Mouse (Mus musculus) forebrain, embryonic 15.5 days (tissue): ENCODE results near the gene Wtap. TPM values are rescaled to one million over a fixed set of nuclear protein-coding genes. Genes with fewer than 3 reads are reported as not detected.

ENCODE experiments used
- ATAC-seq: fragments of 200-750 bp; cut with Nextera tagmentation; replicated peaks from 2 replicates; pipeline ENCODE4 v1.8.0; 2017; ENCODE audit warnings: mild to moderate bottlenecking, moderate TSS enrichment, moderate library complexity
- H3K27ac ChIP-seq: fragments of 300-500 bp; sonication (generic); replicated peaks from 2 replicates; pipeline ENCODE4 v1.5.1; 2015; ENCODE audit warnings: mild to moderate bottlenecking, inconsistent platforms
- H3K27me3 ChIP-seq: fragments of 300-500 bp; sonication (generic); 2 replicates; pipeline ENCODE4 v1.6.1; 2015; ENCODE audit warnings: inconsistent platforms
- H3K36me3 ChIP-seq: fragments of 300-500 bp; sonication (generic); 2 replicates; pipeline ENCODE4 v1.6.1; 2015; ENCODE audit warnings: mild to moderate bottlenecking, inconsistent platforms
- H3K4me1 ChIP-seq: fragments of 300-500 bp; sonication (generic); 2 replicates; pipeline ENCODE4 v1.6.1; 2015; ENCODE audit warnings: inconsistent platforms
- H3K4me2 ChIP-seq: fragments of 300-500 bp; sonication (generic); replicated peaks from 2 replicates; pipeline ENCODE4 v1.6.1; 2015; ENCODE audit warnings: mild to moderate bottlenecking, inconsistent platforms
- H3K4me3 ChIP-seq: fragments of 300-500 bp; sonication (generic); 2 replicates; pipeline ENCODE4 v1.5.1; 2015; ENCODE audit warnings: mild to moderate bottlenecking, inconsistent platforms
- H3K9ac ChIP-seq: fragments of 300-500 bp; sonication (generic); replicated peaks from 2 replicates; pipeline ENCODE4 v1.6.1; 2015; ENCODE audit warnings: mild to moderate bottlenecking, inconsistent platforms
- H3K9me3 ChIP-seq: fragments of 300-500 bp; sonication (generic); 2 replicates; pipeline ENCODE4 v1.6.1; 2016; ENCODE audit warnings: inconsistent platforms
- WGBS: fragments of 180-500 bp; shearing (Covaris S2); methylation state at CpG from one replicate; pipeline ENCODE4 v1.1.7; 2015; ENCODE audit warnings: mixed read lengths; 5-methylcytosine and 5-hydroxymethylcytosine counted together
- polyA plus RNA-seq: library from polyadenylated mRNA; unstranded; fragments of >200 nt; fragmentation: Nextera tagmentation; extraction: Ambion mirVana; gene quantifications from 2 replicates; pipeline ENCODE4 v1.2.1, GENCODE M21; 2015

Gene Wtap
- polyA plus RNA-seq, 1 experiment from 2014 or later, result 161 TPM

DNA sequence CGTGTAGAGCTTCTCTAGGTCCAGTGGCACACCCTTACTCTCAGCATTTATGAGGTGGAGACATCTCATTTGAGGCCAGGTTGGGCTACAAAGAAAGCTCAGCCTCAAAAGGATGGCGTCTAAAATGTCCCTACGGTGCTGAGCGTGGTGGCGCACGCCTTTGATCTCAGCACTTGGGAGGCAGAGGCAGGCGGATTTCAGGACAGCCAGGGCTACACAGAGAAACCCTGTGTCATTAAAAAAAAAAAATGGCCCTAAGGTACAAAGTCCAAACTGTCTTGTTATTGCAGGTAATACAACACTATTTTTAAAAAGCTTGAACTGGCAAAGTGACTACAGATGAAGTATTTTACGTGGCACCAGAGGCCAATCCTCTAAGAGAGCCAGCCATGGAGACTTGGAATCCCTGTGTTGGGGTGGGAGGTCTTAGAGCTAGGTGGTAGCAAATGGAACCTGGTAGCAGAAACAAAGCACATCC is 68.2 kb downstream of the Wtap start:
- Histone ChIP-seq H3K4me3 (no peak overlapping the region), H3K27ac (no peak overlapping the region), H3K36me3 (peaks cover 59% of the 10 kb centered on the region), H3K9me3 (no peaks in the 10 kb centered on the region), H3K9ac (no peak overlapping the region), H3K4me2 (no peak overlapping the region), H3K27me3 (no peaks in the 10 kb centered on the region), H3K4me1 (no peaks in the 10 kb centered on the region)
- 89% methylated on average over 8 of the region's 8 CpGs for WGBS
- no peak for ATAC-seq

DNA sequence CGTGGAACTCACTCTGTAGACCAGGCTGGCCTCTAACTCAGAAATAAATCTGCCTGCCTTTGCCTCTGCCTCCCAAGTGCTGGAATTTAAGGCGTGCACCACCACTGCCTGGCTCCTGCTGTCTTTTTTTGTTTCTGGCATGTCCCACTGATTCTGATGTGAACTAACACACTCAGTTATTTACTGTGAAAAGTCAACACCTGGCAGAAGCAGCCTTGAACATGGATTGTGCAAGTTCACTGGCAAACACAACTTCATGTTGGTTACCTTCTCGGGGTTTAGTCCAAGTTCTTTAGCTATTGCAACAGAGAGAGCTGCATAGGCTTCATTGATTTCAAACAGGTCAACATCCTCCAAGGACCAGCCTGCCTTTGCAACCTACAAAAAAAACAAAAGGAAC is 69.0 kb downstream of the Wtap start:
- Histone ChIP-seq H3K36me3 (peaks cover 66% of the 10 kb centered on the region), H3K4me1 (no peaks in the 10 kb centered on the region), H3K4me3 (no peak overlapping the region), H3K4me2 (no peak overlapping the region), H3K27me3 (no peaks in the 10 kb centered on the region), H3K27ac (no peak overlapping the region), H3K9me3 (no peaks in the 10 kb centered on the region), H3K9ac (no peak overlapping the region)
- WGBS, result 93% methylated on average over 3 of the region's 3 CpGs
- ATAC-seq, result no peak

DNA sequence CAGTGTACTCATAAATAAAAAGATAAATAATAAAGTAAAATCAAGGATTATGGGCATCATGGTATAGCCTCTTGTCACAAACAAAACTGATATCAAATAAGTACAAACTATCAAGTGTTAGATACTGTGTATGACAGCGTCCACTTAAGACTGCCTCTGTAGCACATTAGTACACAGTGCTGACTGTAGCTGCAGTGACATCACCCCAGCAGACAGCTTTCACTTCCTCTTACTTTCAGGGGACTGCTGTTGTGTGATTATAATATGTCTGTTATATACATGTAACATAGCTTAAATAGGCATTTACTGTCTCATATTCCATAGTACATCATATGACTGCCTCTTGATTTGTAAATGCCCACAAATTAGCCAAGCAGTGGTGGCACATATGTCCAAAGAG is 72.9 kb downstream of the Wtap start:
- H3K4me2 ChIP-seq, result no peak overlapping the region
- H3K4me3 ChIP-seq, result no peak overlapping the region
- peaks cover 12% of the 10 kb centered on the region for H3K4me1 ChIP-seq
- no peaks in the 10 kb centered on the region for H3K9me3 ChIP-seq
- no peaks in the 10 kb centered on the region for H3K27me3 ChIP-seq
- H3K27ac ChIP-seq, result no peak overlapping the region
- ATAC-seq, result no peak
- H3K36me3 ChIP-seq, result peaks cover 73% of the 10 kb centered on the region
- H3K9ac ChIP-seq, result no peak overlapping the region
- WGBS, result 95% methylated on average over 1 of the region's 1 CpGs

Other genes starting within 250 kb of the Wtap start
- 10.8 and 11.0 TPM in 2 replicates for gene Igf2r, start 224.5 kb downstream of the Wtap start, polyA plus RNA-seq
- gene Mas1, start 126.0 kb downstream of the Wtap start, polyA plus RNA-seq, result 0.23 and 0.28 TPM in 2 replicates
- not detected in 2 replicates for gene Mrgprh, start 118.1 kb downstream of the Wtap start, polyA plus RNA-seq
- gene Pnldc1, start 83.9 kb downstream of the Wtap start, polyA plus RNA-seq, result 1.9 and 2.2 TPM in 2 replicates
- gene Tcp1, start 78.5 kb downstream of the Wtap start, polyA plus RNA-seq, result 425 and 442 TPM in 2 replicates
- 141 and 143 TPM in 2 replicates for gene Mrpl18, start 77.8 kb downstream of the Wtap start, polyA plus RNA-seq
- gene Acat3, start 53.6 kb downstream of the Wtap start, polyA plus RNA-seq, result 1.00 and 1.0 TPM in 2 replicates
- gene Acat2, start 33.4 kb downstream of the Wtap start, polyA plus RNA-seq, result 323 TPM in 2 replicates
- 113 and 121 TPM in 2 replicates for gene Sod2, start 12.7 kb upstream of the Wtap start, polyA plus RNA-seq
- 0.32 TPM in 1 of 2 replicates, not detected in the other for gene Gpr31b, start 58.1 kb upstream of the Wtap start, polyA plus RNA-seq
- 0.08 TPM in 1 of 2 replicates, not detected in the other for gene Tcp10b, start 66.9 kb upstream of the Wtap start, polyA plus RNA-seq
- 0.06 TPM in 1 of 2 replicates, not detected in the other for gene Unc93a, start 137.6 kb upstream of the Wtap start, polyA plus RNA-seq
- gene Smok2a, start 227.0 kb upstream of the Wtap start, polyA plus RNA-seq, result not detected in 2 replicates
- gene Smok2b, start 236.1 kb upstream of the Wtap start, polyA plus RNA-seq, result not detected in 2 replicates